Mouse (Mus musculus) heart, postnatal 0 days (tissue): ENCODE measurements around the gene Tppp.

Experiments
- CTCF ChIP-seq: IDR thresholded peaks from 2 replicates; pipeline ENCODE4 v1.5.1; 2016; ENCODE audit warnings: antibody characterized with exemption, control low read depth, low read depth
- EP300 ChIP-seq: IDR thresholded peaks from 2 replicates; pipeline ENCODE4 v1.6.1; 2016; ENCODE audit warnings: antibody characterized with exemption, low read depth

- TF ChIP-seq EP300: no peak
- no peak for TF ChIP-seq CTCF
Measured at GRCm38 (mm10) chr13:74015908-74016307, 6.7 kb downstream of the Tppp start.
